Mouse (Mus musculus) lung, postnatal 10 days (tissue): ENCODE results near the gene Gm1113.

Experiments
- DNase-seq: peaks from one replicate; pipeline ENCODE4 v3.0.0; 2021

Gm1113 gene

GRCm38 (mm10) chr9:35518169-35518568 is at the start of gene Gm1113:
Gene Gm1113 (minus strand): TSS chr9:35518269.
- DNase-seq: no peak

- no peak for DNase-seq
These were observed 46.6 kb upstream of the Gm1113 start for GRCm38 (mm10) chr9:35564536-35565240.

- DNase-seq: no peak
These were observed 43.5 kb upstream of the Gm1113 start for GRCm38 (mm10) chr9:35561583-35561982.

- no peak for DNase-seq
These were observed 43.0 kb upstream of the Gm1113 start for GRCm38 (mm10) chr9:35561076-35561475.

GRCm38 (mm10) chr9:35559009-35559890 is 41.2 kb upstream of the Gm1113 start:
- DNase-seq: peak; percentile 80

GRCm38 (mm10) chr9:35558257-35559008 is 40.4 kb upstream of the Gm1113 start, which contains the start of the genes Ddx25 and Pus3:
Gene Ddx25 (minus strand): TSS chr9:35558528.
Gene Pus3 (plus strand): TSS chr9:35558595.
- no peak for DNase-seq

GRCm38 (mm10) chr9:35556494-35557102 is 38.5 kb upstream of the Gm1113 start:
- DNase-seq: no peak

- DNase-seq: no peak
These were observed 30.4 kb upstream of the Gm1113 start for GRCm38 (mm10) chr9:35548455-35548854.

- no peak for DNase-seq
These were observed 28.7 kb upstream of the Gm1113 start for GRCm38 (mm10) chr9:35546745-35547144.

- DNase-seq: no peak
These were observed 27.6 kb upstream of the Gm1113 start for GRCm38 (mm10) chr9:35545704-35546103.

GRCm38 (mm10) chr9:35544666-35545065 is 26.6 kb upstream of the Gm1113 start:
- DNase-seq: peak; percentile 17

- no peak for DNase-seq
These were observed 25.2 kb upstream of the Gm1113 start for GRCm38 (mm10) chr9:35543099-35543860.

- no peak for DNase-seq
These were observed 23.9 kb upstream of the Gm1113 start for GRCm38 (mm10) chr9:35541941-35542340.

- peak; percentile 85 for DNase-seq
These were observed 23.4 kb upstream of the Gm1113 start for GRCm38 (mm10) chr9:35541488-35541887.

- DNase-seq: no peak
These were observed 23.0 kb upstream of the Gm1113 start for GRCm38 (mm10) chr9:35541024-35541423.

GRCm38 (mm10) chr9:35539001-35539750 is 21.1 kb upstream of the Gm1113 start:
- DNase-seq: no peak

- DNase-seq: no peak
These were observed 17.8 kb upstream of the Gm1113 start for GRCm38 (mm10) chr9:35535876-35536275.

GRCm38 (mm10) chr9:35535110-35535509 is 17.0 kb upstream of the Gm1113 start:
- peak; percentile 69 for DNase-seq

GRCm38 (mm10) chr9:35533266-35533665 is 15.2 kb upstream of the Gm1113 start:
- DNase-seq: no peak

- DNase-seq: no peak
These were observed 11.7 kb upstream of the Gm1113 start for GRCm38 (mm10) chr9:35529796-35530195.

GRCm38 (mm10) chr9:35529141-35529540 is 11.1 kb upstream of the Gm1113 start:
- no peak for DNase-seq
